Mouse (Mus musculus) thymus, postnatal 14 days (tissue): ENCODE measurements around the gene Hgfac.

ENCODE experiments used
- DNase-seq: peaks from one replicate; pipeline ENCODE4 v3.0.0; 2021

The Hgfac gene

DNA sequence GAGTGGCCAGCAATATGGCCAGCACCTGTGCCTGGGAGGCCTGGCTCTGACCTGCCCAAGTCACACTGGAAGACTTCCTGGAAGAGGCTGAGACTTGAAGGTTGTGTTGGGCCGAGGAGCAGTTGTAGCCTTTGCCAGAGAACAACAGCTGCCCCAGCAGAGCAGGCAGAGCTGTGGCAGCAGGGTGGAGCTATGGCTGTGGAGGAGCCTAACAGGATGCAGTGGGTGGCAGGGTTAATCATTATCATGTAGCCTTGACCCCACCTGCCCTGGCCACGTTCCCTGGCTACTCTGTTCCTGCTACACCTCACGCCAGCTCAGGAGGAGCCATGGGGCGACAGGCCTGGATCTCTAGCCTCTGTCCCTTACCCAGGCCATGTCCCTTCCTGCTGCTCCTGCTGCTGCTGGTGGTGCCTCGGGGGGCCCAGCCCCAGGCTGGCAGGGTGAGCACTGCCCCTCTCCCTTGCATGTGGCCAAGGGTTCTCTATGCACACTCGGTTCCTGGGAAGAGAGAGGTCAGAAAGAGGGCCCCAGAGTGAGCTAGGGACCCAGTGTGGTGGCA, at the start of gene Hgfac:
TSS of gene Hgfac (plus strand) at position 242 of the 562 bp plus-strand sequence.
- DNase-seq, result no peak

DNA sequence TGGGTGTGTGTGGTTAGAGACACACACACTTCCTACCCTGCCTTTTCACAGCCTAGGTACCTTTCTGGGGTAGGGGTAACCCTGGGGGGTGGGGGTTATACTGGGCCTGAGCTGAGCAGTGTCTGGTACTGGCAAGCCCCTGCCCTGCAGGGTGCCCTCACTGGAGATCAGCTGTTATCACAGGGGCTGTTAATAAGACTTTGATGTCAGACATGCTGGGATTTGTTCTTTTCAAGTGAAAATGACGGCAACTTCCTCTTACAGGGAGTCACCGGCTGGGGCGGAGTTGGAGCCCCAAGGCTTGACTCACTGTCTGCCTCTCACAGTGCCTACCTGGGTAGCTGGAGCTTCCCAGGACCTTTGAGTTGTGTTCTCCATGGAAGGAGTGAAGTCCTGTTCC, 42.6 kb upstream of the Hgfac start:
- DNase-seq, result no peak

DNA sequence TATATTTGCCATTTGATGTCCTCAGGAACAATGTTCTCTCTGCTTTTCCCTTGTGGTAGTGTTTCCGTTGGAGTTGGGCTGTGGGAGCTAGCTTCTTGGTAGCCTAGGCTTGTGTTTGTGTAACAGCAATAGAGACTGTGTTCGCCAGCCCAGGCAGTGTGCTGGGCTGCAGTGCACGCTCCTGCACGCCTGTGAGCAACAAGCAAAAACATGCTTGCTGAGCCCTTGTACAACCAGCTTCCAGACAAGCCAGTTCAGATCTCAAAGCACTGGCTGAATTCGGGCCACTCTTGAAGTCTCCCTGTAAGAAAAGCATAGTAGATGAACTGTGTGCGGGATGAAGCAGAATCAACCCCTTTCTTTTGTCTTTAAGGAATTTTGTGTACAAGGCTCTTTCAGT, 42.0 kb upstream of the Hgfac start:
- DNase-seq, result no peak

DNA sequence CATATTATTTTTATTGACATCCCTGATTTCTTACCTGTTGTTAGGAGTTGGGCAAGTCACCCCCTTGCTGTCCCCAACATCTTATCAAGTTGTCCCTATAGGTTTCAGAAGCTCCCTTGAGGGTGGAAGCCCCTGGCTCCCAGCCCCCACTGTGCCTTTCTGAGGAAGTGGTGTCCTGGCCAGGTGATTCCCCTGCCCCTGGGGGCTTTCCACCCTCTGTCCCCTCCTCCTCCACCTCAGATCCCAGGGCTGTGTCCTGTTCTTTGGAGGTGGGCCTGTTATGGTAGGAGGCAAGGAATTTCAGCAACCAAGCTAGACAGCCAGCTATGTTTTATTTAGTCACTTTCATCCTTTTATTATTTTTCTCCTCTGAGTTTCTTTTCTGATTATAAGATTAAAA, 41.0 kb upstream of the Hgfac start:
- no peak for DNase-seq

DNA sequence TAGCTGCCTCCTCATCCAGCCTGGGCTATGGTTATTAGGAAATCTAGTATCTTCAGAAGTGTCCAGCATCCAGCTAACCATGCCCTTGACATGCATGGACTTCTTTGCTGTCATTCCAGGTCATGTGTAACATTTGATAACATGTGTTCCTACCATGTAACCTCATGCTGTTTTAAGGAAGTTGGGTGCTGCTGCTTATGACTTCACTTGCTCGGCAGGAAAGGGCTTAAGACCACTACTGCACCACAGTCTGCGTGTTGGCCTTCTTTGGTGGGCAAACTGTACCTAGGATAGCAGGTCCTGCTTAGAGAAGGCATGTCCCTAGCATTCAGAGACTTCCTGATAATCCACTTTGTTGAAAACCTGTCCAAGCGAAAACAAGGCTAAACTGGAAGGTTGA, 40.2 kb upstream of the Hgfac start:
- DNase-seq, result no peak

DNA sequence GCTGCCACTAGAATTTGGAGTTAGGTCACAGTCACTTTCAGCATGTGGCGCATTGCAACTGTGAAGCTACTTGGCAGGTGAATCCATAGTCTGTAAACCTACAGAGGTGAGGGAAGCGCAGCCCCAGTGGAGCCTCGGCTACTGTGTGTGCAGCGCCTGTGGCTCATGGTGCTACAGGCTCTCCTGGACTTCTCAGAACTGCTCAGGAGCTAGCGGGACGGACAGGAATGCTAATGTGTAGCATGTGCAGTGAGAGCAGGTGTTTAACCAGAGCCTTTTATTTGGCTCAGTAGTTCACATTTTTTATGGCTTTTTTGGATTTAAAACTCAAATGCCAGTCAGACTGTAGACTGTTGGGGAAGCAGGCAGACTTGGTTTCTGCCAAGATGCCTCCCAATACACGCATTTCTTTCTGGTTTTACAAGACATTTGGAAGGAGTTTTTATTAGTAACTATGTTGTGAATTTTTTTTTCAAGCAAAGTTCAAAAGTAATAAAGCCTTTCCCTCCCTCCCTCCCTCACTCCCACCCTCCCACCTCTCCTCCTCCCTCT, 37.6 kb upstream of the Hgfac start:
- DNase-seq, result no peak

DNA sequence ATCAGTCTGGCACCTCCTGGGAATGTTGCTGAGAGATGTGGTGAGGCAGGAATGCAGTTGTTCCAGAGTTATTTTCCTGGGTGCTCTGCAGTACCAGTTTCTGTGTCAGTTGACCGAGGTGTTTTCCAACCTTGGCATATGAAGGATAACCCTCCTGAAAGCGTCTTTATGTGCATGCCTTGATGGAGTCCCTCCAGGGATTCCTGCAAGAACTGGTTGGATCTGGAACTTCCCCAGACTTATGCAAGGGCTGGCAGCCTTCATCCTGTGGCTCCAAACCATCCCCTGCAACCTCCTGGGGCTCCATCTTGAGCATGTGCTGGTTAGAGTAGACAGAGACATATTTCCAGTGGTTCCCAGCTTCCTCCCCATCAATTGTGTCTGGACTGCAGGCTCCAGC, 36.5 kb upstream of the Hgfac start:
- no peak for DNase-seq

DNA sequence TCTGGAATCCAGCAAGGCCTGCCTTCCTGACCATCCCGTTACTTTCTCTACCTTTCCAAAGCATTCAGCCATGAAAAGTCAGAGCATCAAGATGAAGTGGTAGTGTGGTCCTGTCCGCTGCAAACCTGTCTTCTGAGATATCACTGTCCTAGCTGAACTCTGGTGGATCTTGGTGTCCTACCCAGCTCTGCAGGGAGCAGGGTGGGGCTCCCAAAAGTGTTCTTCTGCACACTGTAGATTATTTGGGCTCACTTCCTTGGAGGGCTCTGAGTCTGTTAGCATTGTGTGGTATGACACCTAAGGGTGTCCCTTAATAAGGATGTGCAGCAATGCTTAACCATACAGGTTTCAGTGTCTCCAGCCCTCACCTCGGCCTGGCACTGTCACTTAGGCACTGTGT, 35.6 kb upstream of the Hgfac start:
- no peak for DNase-seq

DNA sequence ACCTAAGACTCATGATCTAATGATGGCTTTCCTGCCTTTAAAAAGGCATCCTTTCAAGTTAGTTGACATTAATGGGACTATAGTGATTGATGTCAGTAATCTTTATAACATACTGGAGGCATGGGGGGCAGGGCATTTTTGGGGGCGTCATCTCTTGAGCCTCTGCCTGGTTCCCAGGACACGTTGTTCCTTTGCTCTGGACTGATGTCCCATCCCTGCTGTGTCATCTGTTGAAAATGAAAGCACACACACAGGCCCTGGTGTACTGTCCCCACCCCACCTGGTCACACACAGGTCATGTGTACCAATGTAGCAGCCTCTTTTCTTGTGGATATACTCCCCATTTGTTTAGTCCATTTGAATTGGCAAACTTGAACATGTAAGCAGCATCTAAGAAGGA, 34.7 kb upstream of the Hgfac start:
- no peak for DNase-seq

DNA sequence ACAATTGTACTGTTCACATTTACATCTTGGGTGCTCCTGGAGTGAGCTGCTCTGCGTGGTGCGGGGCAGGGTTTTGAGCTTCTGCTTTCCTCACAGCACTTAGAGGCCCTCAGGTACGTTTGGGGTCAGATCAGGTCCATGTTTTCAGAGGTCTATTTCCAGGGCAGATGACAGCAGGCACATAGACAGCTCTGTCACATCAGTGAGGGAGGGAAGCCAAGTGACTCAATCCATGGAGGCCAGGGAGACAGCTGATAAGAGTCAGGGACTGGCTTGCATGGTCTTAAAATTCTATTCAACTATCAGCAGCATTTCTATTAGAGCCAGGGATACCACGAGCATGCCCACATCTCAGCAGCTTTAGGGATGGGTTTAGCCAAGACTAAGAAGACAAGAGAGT, 32.1 kb upstream of the Hgfac start:
- no peak for DNase-seq

DNA sequence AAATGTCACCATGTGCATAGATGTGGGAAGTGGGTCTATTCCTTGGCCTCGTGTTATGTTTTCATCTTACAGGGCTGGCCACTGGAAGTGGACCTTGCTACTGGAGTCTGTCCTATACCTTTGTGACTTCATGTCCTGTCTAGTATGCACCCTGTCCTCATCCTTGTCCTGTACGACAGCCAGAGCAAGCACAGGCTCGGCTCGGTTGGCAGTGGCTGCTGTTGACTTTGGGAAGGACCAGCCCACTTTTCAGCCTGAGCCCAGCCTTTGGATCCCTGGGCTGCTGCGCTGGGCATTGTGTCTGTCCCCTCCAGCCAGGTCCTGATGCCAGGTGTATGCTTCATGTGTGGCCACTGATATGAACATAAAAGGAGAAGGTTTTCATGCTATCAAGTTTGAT, 30.7 kb upstream of the Hgfac start:
- DNase-seq, result no peak

DNA sequence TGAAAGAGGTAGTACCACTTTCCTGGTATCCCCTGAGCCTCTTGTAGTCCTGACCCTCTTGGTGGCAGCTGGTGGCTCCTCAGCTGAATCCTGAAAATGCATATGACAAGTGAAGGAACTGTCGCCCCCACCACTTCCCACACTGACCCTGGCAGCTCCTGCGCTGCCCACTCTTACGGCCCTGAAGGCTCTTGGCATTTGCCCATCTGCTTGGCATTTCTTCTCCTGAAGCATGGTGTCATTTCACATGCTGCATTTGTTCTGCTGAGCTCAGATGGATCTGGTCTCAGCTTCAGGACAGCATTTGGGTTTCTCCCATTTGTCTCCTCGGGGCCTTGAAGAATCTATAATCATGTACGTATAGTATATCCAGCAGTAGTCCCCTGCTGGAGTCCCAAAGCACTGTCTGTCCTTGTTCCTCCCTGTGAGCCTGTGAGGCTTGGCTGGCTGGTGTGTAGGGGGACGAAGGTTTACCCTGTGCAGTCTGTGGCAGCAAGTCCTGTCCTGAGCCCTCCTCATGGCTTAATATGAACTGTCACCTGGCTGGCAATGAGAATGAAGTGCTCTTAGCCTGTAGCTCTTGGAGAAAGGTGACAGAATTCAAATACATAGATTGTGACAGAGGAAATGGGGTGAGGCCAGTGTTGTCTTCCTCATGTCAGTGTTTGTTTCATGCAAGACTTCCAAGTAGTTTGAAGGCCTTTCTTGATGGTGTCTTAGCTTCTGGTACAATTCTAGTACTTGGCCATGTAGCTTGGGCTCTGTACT, 30.0 kb upstream of the Hgfac start:
- no peak for DNase-seq

DNA sequence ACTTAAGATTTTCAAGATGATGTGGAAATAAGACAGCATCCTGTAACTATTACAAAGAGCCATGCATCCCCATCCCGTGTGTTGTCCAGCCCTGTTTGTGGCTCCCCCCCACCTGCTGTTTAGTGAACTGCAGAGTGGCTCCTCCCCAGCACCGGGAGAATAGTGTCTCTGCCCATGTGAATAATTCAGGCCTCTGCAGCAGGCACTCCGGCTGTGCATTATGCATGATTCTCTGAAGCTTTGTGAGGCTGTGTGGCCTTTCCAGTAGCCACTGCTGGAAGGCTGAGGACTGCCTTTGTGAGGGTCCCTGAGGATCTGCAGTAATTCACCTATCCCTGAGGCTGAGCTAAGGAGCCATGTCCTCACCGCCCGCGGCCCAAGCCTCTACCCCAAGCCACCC, 27.3 kb upstream of the Hgfac start:
- DNase-seq, result no peak

DNA sequence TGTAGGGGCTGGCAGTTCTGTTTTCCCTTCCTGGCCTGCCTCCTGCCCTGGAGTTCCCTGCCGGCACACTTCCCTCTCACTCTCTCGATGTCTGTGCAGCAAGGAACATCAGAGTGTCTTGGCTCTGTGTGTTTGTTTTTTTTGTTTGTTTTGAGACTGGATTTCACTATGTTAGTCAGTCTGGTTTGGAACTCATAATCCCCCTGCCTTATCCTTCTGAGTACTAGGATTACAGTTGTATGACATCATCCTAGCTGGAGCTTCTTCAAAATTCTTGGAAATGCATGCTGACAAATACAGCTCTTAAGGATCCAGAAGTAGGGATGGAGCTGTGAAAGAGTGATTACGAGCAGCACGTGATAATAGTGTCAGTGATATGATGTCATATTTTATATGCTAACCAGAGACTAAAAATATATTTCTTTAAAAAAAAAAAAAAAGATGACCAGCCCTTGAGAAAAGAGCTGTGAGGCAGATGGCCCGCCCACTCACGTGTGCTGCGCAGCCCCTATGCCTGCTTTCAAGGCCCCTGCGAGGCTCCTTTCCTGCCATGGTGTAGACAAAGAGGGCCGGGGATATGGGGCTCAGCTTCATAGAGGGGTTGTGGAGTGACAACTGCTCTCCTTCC, 21.5 kb upstream of the Hgfac start:
- no peak for DNase-seq

DNA sequence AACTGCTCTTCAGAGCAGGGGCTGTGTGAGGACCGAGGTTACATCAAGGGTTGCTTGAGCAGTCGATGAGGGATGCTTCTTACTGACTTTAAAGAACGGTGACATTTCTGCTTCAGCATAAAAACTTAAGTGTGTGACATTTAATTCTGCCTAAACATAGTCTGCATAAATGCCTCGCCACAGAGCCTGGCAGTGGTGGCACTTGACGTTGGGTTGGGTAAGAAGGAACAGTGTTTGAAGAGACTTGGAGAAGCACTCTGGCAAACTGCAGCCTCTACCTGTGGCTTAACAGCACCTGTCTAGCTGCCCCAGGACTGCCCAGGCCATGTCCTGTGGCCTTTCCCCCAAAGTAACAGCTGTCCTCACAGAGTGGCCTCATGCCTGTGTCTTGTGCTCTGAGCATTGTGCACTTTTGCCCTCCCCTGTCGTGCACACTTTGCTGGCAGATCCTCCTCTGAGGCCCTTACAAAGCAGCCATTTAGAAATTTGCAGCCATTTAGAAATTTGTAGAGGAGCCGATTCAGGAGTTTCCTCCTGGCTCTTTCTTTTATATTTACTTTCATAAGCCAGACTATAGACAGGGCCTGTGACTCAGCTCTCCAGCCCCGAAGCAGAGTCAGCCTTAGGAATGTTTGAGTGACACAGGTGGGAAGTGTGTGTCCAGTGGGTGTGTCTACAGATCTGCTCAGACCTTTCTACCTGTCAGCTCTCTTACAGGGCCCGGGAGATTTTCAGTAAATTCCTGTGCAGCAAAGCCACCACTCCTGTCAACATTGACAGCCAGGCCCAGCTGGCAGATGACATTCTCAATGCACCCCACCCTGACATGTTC, 20.7 kb upstream of the Hgfac start:
- DNase-seq, result no peak

DNA sequence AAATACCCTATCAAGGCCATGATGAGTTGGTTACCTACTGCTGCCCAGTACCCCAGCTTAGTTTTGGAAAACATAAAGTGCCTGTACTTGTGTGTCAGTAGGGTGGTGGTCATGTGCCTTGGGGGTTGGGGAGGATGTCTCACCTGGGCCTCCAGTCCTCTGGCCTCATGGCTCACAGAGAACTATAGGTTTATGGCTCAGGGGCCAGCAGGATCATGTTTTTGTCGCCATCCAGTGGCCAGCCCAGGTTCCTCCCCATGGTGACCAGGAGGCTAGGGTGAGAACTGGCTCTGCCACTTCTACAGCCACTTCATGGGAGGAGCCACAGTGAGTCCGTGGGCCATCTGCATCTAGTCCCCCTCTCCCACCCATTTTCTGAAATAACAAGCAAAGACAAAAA, 16.3 kb upstream of the Hgfac start:
- DNase-seq, result peak; percentile 52

DNA sequence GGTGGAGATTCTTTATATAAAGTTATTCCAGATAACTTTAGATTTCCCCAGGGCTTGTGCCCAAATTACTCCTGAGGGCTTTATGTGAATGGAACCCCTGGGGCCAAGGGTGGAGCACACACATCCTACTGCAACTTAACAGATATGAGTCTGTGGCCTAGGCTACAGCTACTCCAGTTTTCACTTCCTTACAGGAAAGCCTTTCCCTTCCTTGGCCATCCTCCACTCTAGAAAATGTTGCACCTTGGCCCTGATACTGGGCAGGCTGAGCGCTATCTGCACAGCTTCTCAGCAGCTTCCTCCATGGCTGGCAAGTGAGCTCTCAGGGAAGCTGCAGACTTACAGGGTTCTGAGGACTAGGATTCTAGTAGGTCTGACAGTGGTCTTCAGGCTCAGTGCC, 12.0 kb upstream of the Hgfac start:
- no peak for DNase-seq

DNA sequence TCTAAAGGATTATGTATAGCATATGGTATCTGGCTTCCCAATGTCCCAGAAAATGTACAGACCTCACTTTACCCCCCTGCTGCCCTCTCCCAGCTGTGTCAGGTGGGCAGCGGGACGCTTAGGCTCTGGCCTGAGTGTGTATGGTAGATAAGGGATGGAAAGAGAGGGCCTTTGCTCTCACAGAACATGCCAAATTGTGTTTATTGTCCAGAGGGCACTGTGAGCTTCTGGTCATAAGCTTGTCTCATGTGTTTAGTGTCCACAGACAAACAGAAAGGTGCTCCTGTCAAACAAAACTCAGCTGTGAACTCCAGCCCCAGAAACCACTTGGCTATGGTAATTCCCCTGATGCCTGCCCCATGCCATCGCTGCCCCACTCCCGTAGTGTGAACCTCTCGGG, 11.6 kb upstream of the Hgfac start:
- no peak for DNase-seq

DNA sequence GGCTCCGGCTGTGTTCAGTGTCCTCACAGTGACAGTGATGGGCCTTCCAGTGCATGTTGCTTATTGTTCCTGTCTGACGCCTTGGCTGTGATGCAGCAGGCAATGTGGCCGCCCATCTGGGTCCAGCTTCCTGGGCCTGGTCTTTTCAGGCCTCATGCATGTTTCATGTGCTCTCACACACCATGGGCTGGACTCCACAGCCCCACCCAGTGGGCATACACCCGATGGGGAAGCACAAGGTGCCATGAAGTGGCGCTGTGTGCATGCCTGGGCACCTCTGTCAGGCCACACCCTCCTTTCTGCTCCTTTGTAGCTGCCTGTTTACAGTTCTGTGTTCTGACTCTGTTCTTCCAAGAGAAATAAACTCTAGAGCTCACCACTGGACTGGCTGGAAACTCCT, 8.2 kb upstream of the Hgfac start:
- peak; percentile 48 for DNase-seq

DNA sequence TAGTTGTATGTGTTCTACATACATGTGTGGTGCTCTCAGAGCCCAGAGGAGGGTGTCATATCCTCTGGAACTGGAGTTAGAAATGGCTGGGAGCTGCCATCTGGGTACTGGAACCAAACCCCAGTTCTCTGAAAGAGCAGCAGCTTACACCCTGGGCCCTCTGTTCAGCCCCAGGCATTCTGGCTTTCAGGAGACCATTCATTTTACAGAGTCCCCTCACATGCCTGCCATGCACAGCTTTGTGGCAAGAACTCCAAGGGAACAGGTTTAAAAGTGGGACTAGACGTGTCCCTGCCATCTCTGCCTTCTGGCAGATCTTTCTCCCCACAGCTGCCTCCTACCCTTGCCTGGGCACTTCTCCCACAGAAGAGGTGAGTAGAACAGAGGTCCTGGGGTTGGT, 7.7 kb upstream of the Hgfac start:
- DNase-seq, result no peak

DNA sequence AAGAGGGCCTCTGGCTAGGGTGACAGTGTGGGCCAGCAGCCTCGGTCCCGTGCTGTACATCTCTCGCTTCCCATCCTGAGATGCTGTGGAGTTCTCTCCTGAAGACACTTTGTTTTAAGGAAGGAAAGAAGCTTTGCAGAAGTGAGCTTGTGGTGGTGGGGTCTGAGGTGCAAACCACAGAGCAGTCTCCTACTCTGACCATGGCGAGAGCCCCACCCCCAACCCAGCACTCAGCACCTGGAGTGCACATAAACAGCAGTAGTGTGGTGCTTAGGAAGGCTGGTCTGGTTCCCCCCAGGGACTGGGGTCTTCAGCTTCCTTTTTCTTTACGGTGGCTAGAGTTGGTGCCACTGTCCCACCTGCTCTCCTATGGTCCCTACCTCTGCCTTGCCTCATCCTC, 6.2 kb upstream of the Hgfac start:
- DNase-seq, result no peak

DNA sequence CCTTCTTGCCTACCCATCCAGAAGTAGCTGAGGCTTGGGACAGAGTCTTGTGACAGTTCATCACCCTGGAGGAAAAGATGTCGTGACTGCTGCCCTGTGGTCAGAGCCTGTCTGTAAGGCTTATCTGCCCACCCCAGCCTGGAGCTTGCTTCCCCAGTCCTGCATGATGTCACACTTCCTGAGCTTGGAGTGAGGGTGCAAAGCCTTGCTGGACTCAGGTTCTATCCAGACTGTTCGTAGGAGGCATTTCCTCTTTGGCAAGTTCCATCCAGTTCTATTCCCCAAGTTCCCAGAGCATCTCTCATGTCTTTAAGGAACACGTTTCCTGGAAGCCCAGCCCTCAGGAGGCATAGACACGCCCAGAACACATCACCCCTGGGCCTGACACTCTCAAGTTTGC, 5.5 kb upstream of the Hgfac start:
- no peak for DNase-seq

DNA sequence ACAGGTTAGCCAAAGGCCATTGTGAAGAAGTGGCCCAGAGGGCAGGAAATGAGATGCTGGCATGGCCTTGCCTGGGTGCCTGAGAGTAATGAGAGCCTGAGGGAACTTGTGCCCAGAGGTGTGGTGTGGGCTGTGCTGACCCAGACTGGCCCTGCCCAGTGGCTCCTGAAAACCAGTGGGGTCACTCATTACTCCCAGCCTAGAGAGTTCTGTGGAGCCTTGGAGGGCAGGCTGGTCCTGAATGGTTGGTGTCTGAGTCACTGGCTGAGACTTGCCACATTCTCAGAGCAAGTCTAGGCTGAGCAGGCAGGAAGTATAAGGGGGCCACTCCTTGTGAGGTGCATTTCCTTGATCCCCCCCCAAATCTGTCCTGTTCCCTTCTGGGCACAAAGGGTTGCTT, 3.9 kb upstream of the Hgfac start:
- no peak for DNase-seq
